Mouse (Mus musculus) neutrophil, adult 83 days (primary cell): ENCODE measurements around the gene Ilvbl. TPM values are rescaled to one million over a fixed set of nuclear protein-coding genes. Genes with fewer than 3 reads are reported as not detected.

ENCODE experiments used
- total RNA-seq, 2 experiments: library from RNA; stranded (reverse); gene quantifications; one replicate each; pipeline ENCODE4 v1.2.4; 2023

The Ilvbl gene
- total RNA-seq, result 10 to 100 TPM; 21.0 to 21.8 TPM

DNA sequence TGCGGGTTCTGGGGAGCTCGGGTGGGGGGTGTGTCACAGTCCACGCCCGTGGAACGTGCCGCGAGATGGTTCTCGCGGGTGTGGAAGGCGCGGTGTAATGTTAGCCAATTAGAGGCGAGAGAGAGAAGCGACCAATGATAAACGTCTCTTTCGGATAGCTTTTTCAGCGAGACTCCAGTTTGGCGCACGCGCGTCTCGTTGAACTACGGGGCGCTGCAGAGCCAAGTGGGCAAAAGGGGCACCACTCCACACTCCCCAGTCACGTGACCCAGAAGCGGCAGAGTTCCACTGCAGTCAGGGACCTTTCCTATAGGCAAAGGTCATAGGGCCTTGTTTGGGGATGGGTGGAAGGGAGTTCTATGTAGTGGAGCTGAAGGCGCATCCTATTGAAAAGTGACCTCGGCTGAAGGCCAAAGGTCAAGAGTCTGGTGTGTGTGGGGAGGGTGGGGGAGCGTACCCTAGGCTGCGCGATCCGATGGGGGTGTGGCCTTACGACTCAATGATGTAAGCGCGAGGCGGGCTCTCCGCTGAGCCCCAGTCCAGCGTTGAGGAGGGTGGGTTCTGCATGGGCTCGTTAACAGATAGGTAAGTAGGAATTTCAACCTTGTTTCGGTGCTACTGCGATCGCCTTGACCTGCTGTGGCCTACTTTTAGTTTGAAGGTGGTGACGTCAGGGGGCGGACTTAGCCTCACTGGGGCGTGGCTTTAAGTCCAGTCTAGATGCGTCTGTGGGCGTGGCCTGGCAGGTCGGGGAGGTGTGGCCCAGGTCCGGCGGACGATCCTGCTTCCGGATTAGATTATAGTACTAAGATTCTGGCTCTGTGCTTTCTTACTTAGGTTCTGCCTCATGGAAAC is at the start of gene Ilvbl:
Ilvbl (plus strand) TSS at position 97 of the 855 bp plus-strand sequence.

DNA sequence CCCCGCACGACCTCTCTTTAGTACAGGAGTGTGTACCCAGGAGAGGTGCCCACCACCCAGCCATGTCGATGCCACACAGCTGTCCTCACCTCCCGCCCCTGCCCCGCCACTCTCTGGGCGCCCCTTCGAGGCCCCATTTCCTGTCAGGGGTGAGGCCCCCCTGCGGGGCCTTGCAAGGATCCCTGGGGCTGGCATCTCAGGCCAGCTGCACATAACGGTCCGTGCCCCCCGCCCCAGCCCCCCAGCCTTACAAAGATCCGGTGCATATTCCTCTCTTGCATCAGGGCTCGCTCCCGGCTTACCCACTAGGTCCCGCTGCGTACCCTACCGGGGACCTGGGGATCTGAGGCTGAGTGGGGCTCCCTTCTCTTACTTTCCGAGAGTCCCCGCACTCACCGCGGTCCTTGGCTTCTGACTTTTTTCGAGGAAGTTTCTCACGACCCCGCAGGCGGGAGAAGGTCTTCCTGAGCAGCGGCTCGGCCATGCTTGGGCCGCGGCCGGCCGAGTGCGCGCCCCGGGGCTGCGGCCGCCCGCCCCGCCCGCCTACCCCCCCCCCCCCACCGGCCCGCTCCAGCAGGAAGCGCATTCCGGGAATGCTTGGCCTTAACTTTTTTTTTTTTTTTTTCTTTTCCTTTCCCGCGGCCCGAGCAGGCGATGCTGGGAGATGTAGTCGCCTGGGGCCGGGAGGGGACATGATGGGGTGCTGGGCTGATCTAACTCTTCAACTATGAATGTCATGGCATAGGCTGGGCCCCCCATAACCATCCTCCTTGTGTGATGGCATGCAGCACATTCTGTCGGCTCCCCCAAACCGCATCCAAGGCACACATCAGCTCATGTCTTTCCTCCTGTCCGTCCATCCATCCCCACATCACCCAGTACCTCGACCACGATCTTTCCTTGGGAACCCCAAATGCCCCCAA is 17.5 kb downstream of the Ilvbl start, which contains the start of gene Syde1:
Syde1 (minus strand) TSS at position 559 of the 923 bp plus-strand sequence.

DNA sequence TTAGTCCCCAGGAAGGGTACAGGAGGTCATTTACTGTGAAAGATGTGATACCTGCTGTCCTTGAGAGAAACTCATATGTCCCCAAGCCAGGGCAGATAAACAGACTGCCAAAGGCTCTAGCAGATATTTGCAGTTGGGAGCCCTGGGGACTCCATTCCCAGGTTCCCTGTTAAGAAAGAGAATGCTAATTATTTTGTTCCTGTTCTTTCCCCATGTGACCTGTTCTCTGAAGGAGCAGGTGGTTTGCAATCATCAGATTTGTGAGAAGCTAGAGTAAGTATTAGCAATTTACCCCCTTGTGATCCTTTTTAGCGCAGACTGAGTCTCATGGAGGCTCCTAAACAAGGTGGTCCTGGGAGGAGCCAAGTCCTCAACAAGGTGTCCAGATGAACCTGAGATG is 43.8 kb downstream of the Ilvbl start, which contains the start of gene Olfr1357:
Olfr1357 (minus strand) TSS at position 101 of the 400 bp plus-strand sequence.

Other genes with a start within 250 kb of the Ilvbl start
- 1 to 10 TPM; 4.1 to 6.0 TPM for gene Agpat3, start 221.9 kb upstream of the Ilvbl start, total RNA-seq
- 10 to 100 TPM; 94.0 to 94.5 TPM for gene Rrp1, start 161.3 kb upstream of the Ilvbl start, total RNA-seq
- 10 to 100 TPM; 87.7 to 97.9 TPM for gene Cstb, start 148.7 kb upstream of the Ilvbl start, total RNA-seq
- 10 to 100 TPM; 10.4 to 15.1 TPM for gene Pdxk, start 109.4 kb upstream of the Ilvbl start, total RNA-seq
- gene Olfr1358, start 56.9 kb upstream of the Ilvbl start, total RNA-seq, result not detected
- gene Syde1, start 17.6 kb downstream of the Ilvbl start, total RNA-seq, result under 1 TPM in 1 of 2 experiments, not detected in 1; 0.13 TPM
- not detected for gene Olfr1357, start 43.7 kb downstream of the Ilvbl start, total RNA-seq
- gene Casp14, start 143.9 kb downstream of the Ilvbl start, total RNA-seq, result not detected
- not detected for gene Ccdc105, start 178.7 kb downstream of the Ilvbl start, total RNA-seq
- not detected for gene Slc1a6, start 206.2 kb downstream of the Ilvbl start, total RNA-seq